Mouse (Mus musculus): ENCODE data around the gene Ctu2. TPM values are rescaled to one million over a fixed set of nuclear protein-coding genes. Genes with fewer than 3 reads are reported as not detected.

Gene Ctu2
- 57.4 and 63.7 TPM in 2 replicates for polyA plus RNA-seq (2015; fragmentation: Nextera tagmentation; extraction: Ambion mirVana)

GRCm38 (mm10) chr8:122475580-122476320 lies at the start of gene Ctu2, which contains the start of gene Rnf166:
TSS of gene Ctu2 (plus strand) at chr8:122476143.
TSS of gene Rnf166 (minus strand) at chr8:122476064.
- no peaks in the 10 kb centered on the region for H3K9me3 ChIP-seq
- H3K4me1 ChIP-seq (replicated peaks): peaks cover 30% of the 10 kb centered on the region
- H3K9ac ChIP-seq: peak within 1 kb of the TSS; percentile 95
- peak within 1 kb of the TSS; percentile 87 for H3K27ac ChIP-seq (replicated peaks)
- no peaks in the 10 kb centered on the region for H3K27me3 ChIP-seq
- H3K4me2 ChIP-seq: peak within 1 kb of the TSS; percentile 96
- under 1% methylated on average over 97 of the region's 103 CpGs for WGBS
- ATAC-seq (ENCODE audit: low read depth): peak; percentile 93
- peak within 1 kb of the TSS; percentile 98 for H3K4me3 ChIP-seq
- H3K36me3 ChIP-seq: peaks cover 53% of the 10 kb centered on the region

DNA sequence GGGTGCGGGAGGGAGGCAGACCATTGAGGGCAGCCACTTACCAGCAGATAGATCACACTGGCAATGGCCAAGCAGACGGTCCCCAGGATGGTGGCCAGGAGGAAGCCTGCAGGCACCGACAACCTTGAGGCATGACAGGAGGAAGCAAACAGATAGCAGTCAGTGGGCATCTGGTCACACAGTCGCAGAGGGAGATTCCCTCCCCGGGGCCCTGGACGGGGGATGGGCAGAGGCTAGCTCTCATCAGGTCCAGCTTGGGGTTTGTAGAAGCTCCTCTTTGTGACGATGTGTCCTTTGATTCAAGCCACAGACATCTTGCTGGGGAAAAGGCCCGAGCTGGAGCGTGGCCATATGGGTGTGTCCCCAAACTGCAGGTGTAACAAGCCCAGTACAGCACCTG lies 49.8 kb upstream of the Ctu2 start:
- no peak for ATAC-seq (ENCODE audit: low read depth)
- H3K9ac ChIP-seq: no peak overlapping the region
- H3K9me3 ChIP-seq: no peaks in the 10 kb centered on the region
- no peak overlapping the region for H3K27ac ChIP-seq (replicated peaks)
- no peak overlapping the region for H3K4me2 ChIP-seq
- H3K4me3 ChIP-seq: no peak overlapping the region
- H3K36me3 ChIP-seq: no peaks in the 10 kb centered on the region
- WGBS: 81% methylated on average over 9 of the region's 9 CpGs
- no peaks in the 10 kb centered on the region for H3K27me3 ChIP-seq
- no peaks in the 10 kb centered on the region for H3K4me1 ChIP-seq (replicated peaks)

GRCm38 (mm10) chr8:122427607-122428006 lies 48.3 kb upstream of the Ctu2 start:
- Histone ChIP-seq H3K27me3 (no peaks in the 10 kb centered on the region), H3K4me2 (no peak overlapping the region), H3K9me3 (no peaks in the 10 kb centered on the region), H3K36me3 (no peaks in the 10 kb centered on the region), H3K9ac (no peak overlapping the region), H3K4me3 (no peak overlapping the region), H3K27ac (replicated peaks) (no peak overlapping the region), H3K4me1 (replicated peaks) (peaks cover 12% of the 10 kb centered on the region)
- ATAC-seq (ENCODE audit: low read depth): no peak
- 89% methylated on average over 7 of the region's 7 CpGs for WGBS

GRCm38 (mm10) chr8:122428163-122428562 lies 47.8 kb upstream of the Ctu2 start:
- Histone ChIP-seq H3K9me3 (no peaks in the 10 kb centered on the region), H3K4me3 (no peak overlapping the region), H3K4me1 (replicated peaks) (peaks cover 18% of the 10 kb centered on the region), H3K9ac (no peak overlapping the region), H3K27ac (replicated peaks) (no peak overlapping the region), H3K36me3 (peaks cover 2% of the 10 kb centered on the region; the same call in 1 of the 2 replicates), H3K27me3 (no peaks in the 10 kb centered on the region), H3K4me2 (no peak overlapping the region)
- ATAC-seq (ENCODE audit: low read depth): no peak
- 88% methylated on average over 9 of the region's 9 CpGs for WGBS

DNA sequence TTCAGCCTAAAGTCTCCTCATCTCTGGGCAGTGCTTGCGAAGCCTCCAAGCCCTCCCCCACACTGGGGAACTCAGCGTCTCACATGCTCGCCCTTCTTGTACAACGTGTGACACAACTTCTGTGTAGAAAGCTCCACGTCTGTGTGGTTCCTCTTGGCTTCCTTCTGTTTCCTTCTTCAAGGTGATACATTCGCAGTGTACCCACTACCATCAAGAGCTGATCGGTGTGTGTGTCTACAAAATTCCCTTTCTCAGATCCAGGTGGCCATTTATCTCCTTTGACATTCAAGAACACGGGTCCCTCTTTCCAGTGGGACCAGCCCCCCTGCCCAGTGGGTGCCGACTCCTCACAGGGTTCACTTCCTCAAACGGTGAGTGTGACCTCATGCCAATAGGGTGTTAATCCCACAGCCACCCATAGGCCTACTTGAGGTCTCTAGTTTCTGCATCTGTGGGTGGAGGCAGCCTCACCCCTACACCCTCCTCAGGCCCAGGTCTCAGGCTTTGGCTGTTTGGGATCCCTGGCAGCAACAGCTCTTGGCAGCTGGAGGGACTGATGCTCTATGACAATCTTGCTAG lies 45.8 kb upstream of the Ctu2 start:
- Histone ChIP-seq H3K27ac (replicated peaks) (no peak overlapping the region), H3K36me3 (peaks cover 21% of the 10 kb centered on the region), H3K4me3 (no peak overlapping the region), H3K4me2 (no peak overlapping the region), H3K4me1 (replicated peaks) (peaks cover 19% of the 10 kb centered on the region), H3K9ac (no peak overlapping the region), H3K27me3 (no peaks in the 10 kb centered on the region; the same call in 1 of the 2 replicates), H3K9me3 (no peaks in the 10 kb centered on the region)
- no peak for ATAC-seq (ENCODE audit: low read depth)
- 85% methylated on average over 10 of the region's 10 CpGs for WGBS

GRCm38 (mm10) chr8:122430646-122431045 lies 45.3 kb upstream of the Ctu2 start:
- 81% methylated on average over 3 of the region's 3 CpGs for WGBS
- H3K27ac ChIP-seq (replicated peaks): no peak overlapping the region
- ATAC-seq (ENCODE audit: low read depth): no peak
- H3K9me3 ChIP-seq: no peaks in the 10 kb centered on the region
- peaks cover 26% of the 10 kb centered on the region for H3K36me3 ChIP-seq
- no peak overlapping the region for H3K9ac ChIP-seq
- H3K4me2 ChIP-seq: no peak overlapping the region
- no peaks in the 10 kb centered on the region; the same call in 1 of the 2 replicates for H3K27me3 ChIP-seq
- peaks cover 19% of the 10 kb centered on the region for H3K4me1 ChIP-seq (replicated peaks)
- no peak overlapping the region for H3K4me3 ChIP-seq

DNA sequence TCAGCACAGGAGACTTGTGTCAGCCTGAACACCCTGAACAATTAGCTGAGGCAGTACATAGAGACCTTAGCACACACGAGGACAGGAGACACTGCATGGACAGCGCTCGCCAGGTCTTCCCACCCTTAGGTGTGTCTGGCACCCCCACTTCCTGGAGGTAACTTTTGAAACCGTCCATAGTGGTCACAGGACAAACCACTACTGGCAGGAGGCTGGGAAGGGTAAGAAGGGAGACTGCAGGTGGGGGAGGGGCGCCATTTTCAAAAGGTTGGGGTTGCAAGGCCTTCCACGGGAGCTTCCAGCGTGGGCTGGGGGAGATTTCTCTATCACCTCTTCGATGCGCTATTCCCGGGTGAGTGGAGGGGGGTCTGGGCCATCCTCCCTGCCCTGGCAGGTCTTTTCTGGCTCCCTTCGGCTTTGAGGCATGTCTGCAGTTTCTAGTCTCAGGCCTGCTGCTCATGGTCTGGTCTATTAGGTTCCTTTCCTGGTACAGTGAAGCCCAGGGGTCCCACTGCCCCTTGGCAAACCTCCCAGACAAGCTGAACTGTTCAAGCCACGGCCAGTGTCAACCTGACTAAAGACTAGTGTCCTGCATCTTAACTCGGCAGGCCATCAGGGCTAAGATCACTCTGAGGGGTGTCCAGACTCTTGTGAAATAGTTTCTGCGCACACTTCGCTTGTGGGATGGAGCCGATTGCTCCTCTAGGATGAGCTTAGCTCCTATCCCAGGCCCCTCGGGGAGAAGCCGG lies 44.1 kb upstream of the Ctu2 start:
- Histone ChIP-seq H3K4me1 (replicated peaks) (peaks cover 19% of the 10 kb centered on the region), H3K9ac (peak overlapping the region; percentile 65), H3K4me3 (peak overlapping the region; percentile 39), H3K27me3 (no peaks in the 10 kb centered on the region; the same call in 1 of the 2 replicates), H3K9me3 (no peaks in the 10 kb centered on the region), H3K36me3 (peaks cover 39% of the 10 kb centered on the region), H3K27ac (replicated peaks) (no peak overlapping the region), H3K4me2 (peak overlapping the region; percentile 63)
- 40% methylated on average over 18 of the region's 18 CpGs for WGBS
- no peak for ATAC-seq (ENCODE audit: low read depth)

GRCm38 (mm10) chr8:122432443-122433268 lies 43.3 kb upstream of the Ctu2 start, which contains the start of gene Cyba:
TSS of gene Cyba (minus strand) at chr8:122432930.
- H3K4me3 ChIP-seq: peak within 1 kb of the TSS; percentile 39
- ATAC-seq (ENCODE audit: low read depth): peak; percentile 82
- H3K4me1 ChIP-seq (replicated peaks): peaks cover 19% of the 10 kb centered on the region
- H3K9ac ChIP-seq: peak within 1 kb of the TSS; percentile 65
- WGBS: 4% methylated on average over 45 of the region's 45 CpGs
- H3K4me2 ChIP-seq: peak within 1 kb of the TSS; percentile 63
- no peaks in the 10 kb centered on the region for H3K9me3 ChIP-seq
- H3K27ac ChIP-seq (replicated peaks): no peak within 1 kb of the TSS
- H3K36me3 ChIP-seq: peaks cover 47% of the 10 kb centered on the region
- H3K27me3 ChIP-seq: no peaks in the 10 kb centered on the region; the same call in 1 of the 2 replicates

GRCm38 (mm10) chr8:122433269-122433905 lies 42.6 kb upstream of the Ctu2 start:
- H3K27me3 ChIP-seq: no peaks in the 10 kb centered on the region; the same call in 1 of the 2 replicates
- 67% methylated on average over 11 of the region's 11 CpGs for WGBS
- H3K4me2 ChIP-seq: peak overlapping the region; percentile 63
- H3K9ac ChIP-seq: peak overlapping the region; percentile 65; the same call in 1 of the 2 replicates
- ATAC-seq (ENCODE audit: low read depth): peak; percentile 45
- peaks cover 19% of the 10 kb centered on the region for H3K4me1 ChIP-seq (replicated peaks)
- peaks cover 54% of the 10 kb centered on the region for H3K36me3 ChIP-seq
- H3K27ac ChIP-seq (replicated peaks): no peak overlapping the region
- no peaks in the 10 kb centered on the region for H3K9me3 ChIP-seq
- H3K4me3 ChIP-seq: peak overlapping the region; percentile 39; the same call in 1 of the 2 replicates

GRCm38 (mm10) chr8:122435375-122435774 lies 40.6 kb upstream of the Ctu2 start:
- WGBS: 93% methylated on average over 6 of the region's 6 CpGs

GRCm38 (mm10) chr8:122436146-122436545 lies 39.8 kb upstream of the Ctu2 start:
- H3K4me2 ChIP-seq: no peak overlapping the region
- no peak for ATAC-seq (ENCODE audit: low read depth)
- H3K36me3 ChIP-seq: peaks cover 69% of the 10 kb centered on the region
- H3K4me3 ChIP-seq: no peak overlapping the region
- H3K9ac ChIP-seq: no peak overlapping the region
- H3K27ac ChIP-seq (replicated peaks): no peak overlapping the region
- 94% methylated on average over 9 of the region's 9 CpGs for WGBS
- H3K9me3 ChIP-seq: no peaks in the 10 kb centered on the region
- H3K27me3 ChIP-seq: no peaks in the 10 kb centered on the region; the same call in 1 of the 2 replicates
- H3K4me1 ChIP-seq (replicated peaks): peaks cover 19% of the 10 kb centered on the region

More at GRCm38 (mm10) chr8:122435375-122435774, 40.6 kb upstream of the Ctu2 start:
- Histone ChIP-seq H3K4me3 (no peak overlapping the region), H3K9me3 (no peaks in the 10 kb centered on the region), H3K27ac (replicated peaks) (no peak overlapping the region), H3K4me1 (replicated peaks) (peaks cover 19% of the 10 kb centered on the region), H3K4me2 (no peak overlapping the region), H3K36me3 (peaks cover 69% of the 10 kb centered on the region), H3K27me3 (no peaks in the 10 kb centered on the region; the same call in 1 of the 2 replicates), H3K9ac (no peak overlapping the region)
- ATAC-seq (ENCODE audit: low read depth): no peak

Data from neural tube, embryonic 13.5 days (tissue).